Mouse (Mus musculus): ENCODE data around the gene Gm44805. TPM values are rescaled to one million over a fixed set of nuclear protein-coding genes. Genes with fewer than 3 reads are reported as not detected.

Gm44805 gene
- polyA plus RNA-seq, 1 experiment from 2014 or later, result not detected

Other genes with a start within 250 kb of the Gm44805 start
- gene Mark4, start 222.6 kb downstream of the Gm44805 start, polyA plus RNA-seq (2016; fragmentation: Nextera tagmentation; extraction: Ambion mirVana), result 14.0 and 14.3 TPM in 2 replicates
- 0.51 and 0.69 TPM in 2 replicates for gene Exoc3l2, start 218.1 kb downstream of the Gm44805 start, polyA plus RNA-seq (2016; fragmentation: Nextera tagmentation; extraction: Ambion mirVana)
- 3.5 and 3.9 TPM in 2 replicates for gene Bloc1s3, start 173.1 kb downstream of the Gm44805 start, polyA plus RNA-seq (2016; fragmentation: Nextera tagmentation; extraction: Ambion mirVana)
- 43.6 and 47.5 TPM in 2 replicates for gene Trappc6a, start 173.0 kb downstream of the Gm44805 start, polyA plus RNA-seq (2016; fragmentation: Nextera tagmentation; extraction: Ambion mirVana)
- gene Nkpd1, start 163.6 kb downstream of the Gm44805 start, polyA plus RNA-seq (2016; fragmentation: Nextera tagmentation; extraction: Ambion mirVana), result 0.17 TPM in 1 of 2 replicates, not detected in the other
- gene Ppp1r37, start 118.3 kb downstream of the Gm44805 start, polyA plus RNA-seq (2016; fragmentation: Nextera tagmentation; extraction: Ambion mirVana), result 34.9 and 35.4 TPM in 2 replicates
- gene Zfp296, start 104.1 kb downstream of the Gm44805 start, polyA plus RNA-seq (2016; fragmentation: Nextera tagmentation; extraction: Ambion mirVana), result 0.18 and 0.34 TPM in 2 replicates
- 120 and 125 TPM in 2 replicates for gene Gemin7, start 103.8 kb downstream of the Gm44805 start, polyA plus RNA-seq (2016; fragmentation: Nextera tagmentation; extraction: Ambion mirVana)
- 66.3 and 67.6 TPM in 2 replicates for gene Clasrp, start 76.9 kb downstream of the Gm44805 start, polyA plus RNA-seq (2016; fragmentation: Nextera tagmentation; extraction: Ambion mirVana)
- 3.3 and 3.6 TPM in 2 replicates for gene Relb, start 52.0 kb downstream of the Gm44805 start, polyA plus RNA-seq (2016; fragmentation: Nextera tagmentation; extraction: Ambion mirVana)
- 85.6 and 87.6 TPM in 2 replicates for gene Clptm1, start 16.4 kb downstream of the Gm44805 start, polyA plus RNA-seq (2016; fragmentation: Nextera tagmentation; extraction: Ambion mirVana)
- not detected in 2 replicates for gene Apoc2, start 3.5 kb downstream of the Gm44805 start, polyA plus RNA-seq (2016; fragmentation: Nextera tagmentation; extraction: Ambion mirVana)
- gene Apoc4, start 56 bp upstream of the Gm44805 start, polyA plus RNA-seq (2016; fragmentation: Nextera tagmentation; extraction: Ambion mirVana), result not detected in 2 replicates
- 0.73 and 1.2 TPM in 2 replicates for gene Apoc1, start 11.2 kb upstream of the Gm44805 start, polyA plus RNA-seq (2016; fragmentation: Nextera tagmentation; extraction: Ambion mirVana)
- gene Apoe, start 17.8 kb upstream of the Gm44805 start, polyA plus RNA-seq (2016; fragmentation: Nextera tagmentation; extraction: Ambion mirVana), result 115 and 128 TPM in 2 replicates
- 136 and 149 TPM in 2 replicates for gene Tomm40, start 34.0 kb upstream of the Gm44805 start, polyA plus RNA-seq (2016; fragmentation: Nextera tagmentation; extraction: Ambion mirVana)
- 45.9 and 47.3 TPM in 2 replicates for gene Nectin2, start 69.1 kb upstream of the Gm44805 start, polyA plus RNA-seq (2016; fragmentation: Nextera tagmentation; extraction: Ambion mirVana)
- gene Bcam, start 89.6 kb upstream of the Gm44805 start, polyA plus RNA-seq (2016; fragmentation: Nextera tagmentation; extraction: Ambion mirVana), result 8.9 and 10.9 TPM in 2 replicates
- gene Cblc, start 115.4 kb upstream of the Gm44805 start, polyA plus RNA-seq (2016; fragmentation: Nextera tagmentation; extraction: Ambion mirVana), result 0.47 and 0.56 TPM in 2 replicates
- gene Bcl3, start 141.3 kb upstream of the Gm44805 start, polyA plus RNA-seq (2016; fragmentation: Nextera tagmentation; extraction: Ambion mirVana), result 0.62 and 0.96 TPM in 2 replicates
- gene Gm19345, start 170.6 kb upstream of the Gm44805 start, polyA plus RNA-seq (2016; fragmentation: Nextera tagmentation; extraction: Ambion mirVana), result 0.65 and 1.3 TPM in 2 replicates
- gene Ceacam16, start 179.9 kb upstream of the Gm44805 start, polyA plus RNA-seq (2016; fragmentation: Nextera tagmentation; extraction: Ambion mirVana), result not detected in 2 replicates
- gene Ceacam19, start 206.5 kb upstream of the Gm44805 start, polyA plus RNA-seq (2016; fragmentation: Nextera tagmentation; extraction: Ambion mirVana), result not detected in 2 replicates
- gene Pvr, start 239.7 kb upstream of the Gm44805 start, polyA plus RNA-seq (2016; fragmentation: Nextera tagmentation; extraction: Ambion mirVana), result 3.2 and 4.3 TPM in 2 replicates

Measured in forebrain, embryonic 12.5 days (tissue).